In the genomic region with DNA sequence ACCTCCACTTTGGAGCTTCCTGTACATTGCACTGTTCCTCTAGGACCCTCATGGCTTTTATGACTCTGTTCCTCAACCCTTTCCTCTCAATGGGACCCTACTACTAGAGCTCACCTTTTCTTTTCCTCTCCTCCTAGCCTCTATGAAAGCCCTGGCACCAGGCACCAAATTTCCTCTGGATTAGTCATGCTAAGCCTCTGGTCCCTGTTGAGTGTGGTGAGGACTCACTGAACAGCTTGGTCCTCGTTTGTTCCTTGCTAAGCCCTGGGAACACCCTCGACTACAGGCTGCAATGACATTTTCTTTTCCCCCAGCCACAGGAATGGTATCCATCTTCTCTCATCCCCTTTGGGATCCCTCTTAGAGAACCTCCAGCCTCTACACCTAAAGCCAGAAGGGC, we compare ENCODE assay signal across 18 mouse cellular contexts.
A peak's percentile ranks its signal among the peaks of the same experiment; 100 is the strongest.
DNase-seq lines count a peak whose midpoint lies in the region.
"Had no signal": no experiment of that assay in that cellular context is flagged by ENCODE, and none has a peak within 500 bp of the region (broad histone marks: within the 10 kb centered on the region; RNA-seq: fewer than 3 reads in every experiment).

No protein-coding gene starts in this region.

- peak; percentile 69 for DNase-seq in heart, adult 11 months
- no peak for DNase-seq in heart, adult 9 months (ENCODE audit: low spot score in 2 of 2)
- DNase-seq in 3T3-L1 (ENCODE audit: low read depth, low spot score) (peak; percentile 72), NIH3T3 (ENCODE audit: low read depth) (peak; percentile 56)
- no peak for DNase-seq in kidney, adult 9 months
- no peak for DNase-seq in cerebellum, adult 11 months
- DNase-seq: adrenal gland, adult 2 months; adrenal gland, adult 8-10 months; adrenal gland, postnatal 10 days; adrenal gland, postnatal 14 days; adrenal gland, postnatal 25 days; adrenal gland, postnatal 36 days; B cell, adult 2 months; cerebellum, adult 11-12 months; cerebellum, adult 18-20 months; cerebellum, adult 2 months; cerebellum, adult 8-10 months; cerebellum, adult 9-10 months had no signal

Comparison
In these comparisons a context has a peak if more than half of its experiments do, and no peak if none do; other contexts are left out.
1. DNase-seq: peak in heart, adult 11 months (single experiment), 3T3-L1 (single experiment) and NIH3T3 (single experiment); none in heart, adult 9 months (0 of 2), kidney, adult 9 months (single experiment) and cerebellum, adult 11 months (single experiment).